Mouse (Mus musculus) adrenal gland, postnatal 14 days (tissue): Measurements from ENCODE around the gene Cacna1c. TPM values are rescaled to one million over a fixed set of nuclear protein-coding genes. Genes with fewer than 3 reads are reported as not detected.

Source experiments
- DNase-seq: peaks from one replicate; pipeline ENCODE4 v3.0.0; 2021; ENCODE audit warnings: mixed read lengths
- total RNA-seq: library from RNA; stranded (reverse); gene quantifications from 2 replicates; pipeline ENCODE4 v1.2.3, GENCODE M21; 2021

Gene Cacna1c
- total RNA-seq, 1 experiment from 2014 or later = 58.2 TPM

GRCm38 (mm10) chr6:118673974-118674695 is 522.1 kb downstream of the Cacna1c start:
- no peak for DNase-seq

GRCm38 (mm10) chr6:118653331-118653730 is 542.9 kb downstream of the Cacna1c start:
- DNase-seq = no peak

- DNase-seq = no peak
Measured at GRCm38 (mm10) chr6:118649121-118649783, 547.0 kb downstream of the Cacna1c start.

- DNase-seq = peak; percentile 88
Measured at GRCm38 (mm10) chr6:118646265-118647061, 549.8 kb downstream of the Cacna1c start.

- peak; percentile 27 for DNase-seq
Measured at GRCm38 (mm10) chr6:118644866-118645265, 551.4 kb downstream of the Cacna1c start.

- no peak for DNase-seq
Measured at GRCm38 (mm10) chr6:118643541-118643940, 552.7 kb downstream of the Cacna1c start.

GRCm38 (mm10) chr6:118641671-118642325 is 554.4 kb downstream of the Cacna1c start:
- DNase-seq = no peak

GRCm38 (mm10) chr6:118639816-118640215 is 556.4 kb downstream of the Cacna1c start:
- no peak for DNase-seq

- no peak for DNase-seq
Measured at GRCm38 (mm10) chr6:118638911-118639310, 557.3 kb downstream of the Cacna1c start.

GRCm38 (mm10) chr6:118632491-118632890 is 563.7 kb downstream of the Cacna1c start:
- DNase-seq = no peak

GRCm38 (mm10) chr6:118630006-118630405 is 566.2 kb downstream of the Cacna1c start:
- no peak for DNase-seq

GRCm38 (mm10) chr6:118626246-118626645 is 570.0 kb downstream of the Cacna1c start:
- DNase-seq = no peak

GRCm38 (mm10) chr6:118623609-118624008 is 572.6 kb downstream of the Cacna1c start:
- no peak for DNase-seq

- peak; percentile 31 for DNase-seq
Measured at GRCm38 (mm10) chr6:118621866-118622265, 574.4 kb downstream of the Cacna1c start.

GRCm38 (mm10) chr6:118621406-118621805 is 574.8 kb downstream of the Cacna1c start:
- peak; percentile 26 for DNase-seq

- no peak for DNase-seq
Measured at GRCm38 (mm10) chr6:118608906-118609305, 587.3 kb downstream of the Cacna1c start.

- DNase-seq = peak; percentile 40
Measured at GRCm38 (mm10) chr6:118605974-118606373, 590.2 kb downstream of the Cacna1c start.

- DNase-seq = no peak
Measured at GRCm38 (mm10) chr6:118603825-118604224, 592.4 kb downstream of the Cacna1c start.

GRCm38 (mm10) chr6:118595681-118596055 is 600.5 kb downstream of the Cacna1c start:
- DNase-seq = no peak

GRCm38 (mm10) chr6:118594833-118595680 is 601.2 kb downstream of the Cacna1c start:
- DNase-seq = no peak

GRCm38 (mm10) chr6:118594070-118594469 is 602.1 kb downstream of the Cacna1c start:
- peak; percentile 25 for DNase-seq
